Mouse (Mus musculus) cerebellum, adult 2 months (tissue): ENCODE data around the gene Zfp146. TPM values are rescaled to one million over a fixed set of nuclear protein-coding genes. Genes with fewer than 3 reads are reported as not detected.
"Not testable (repeated sequence)": the region's sequence is repeated elsewhere in the genome, so short reads cannot be mapped to it uniquely, and the experiment has no call there.

Experiments
- DNase-seq, 2 experiments: peaks; one replicate each; pipeline ENCODE4 v3.0.0; 2021
- H3K27ac ChIP-seq: fragments of 200-500 bp; 2 replicates; pipeline ENCODE4 v1.5.1; 2012; ENCODE audit warnings: low read length, control low read depth, inconsistent platforms; ENCODE audit not compliant: insufficient read depth
- H3K27me3 ChIP-seq: fragments of 200-500 bp; 2 replicates; pipeline ENCODE4 v1.6.1; 2012; ENCODE audit warnings: inconsistent platforms, mild to moderate bottlenecking, low read length, moderate library complexity; ENCODE audit not compliant: control insufficient read depth, insufficient read depth
- H3K4me1 ChIP-seq: fragments of 200-500 bp; 2 replicates; pipeline ENCODE4 v1.6.1; 2011; ENCODE audit warnings: low read length; ENCODE audit not compliant: control insufficient read depth, insufficient read depth
- H3K4me3 ChIP-seq: fragments of 200-500 bp; replicated peaks from 2 replicates; pipeline ENCODE3; 2011; ENCODE audit warnings: mild to moderate bottlenecking, low read depth, low read length, control low read depth; ENCODE audit not compliant: insufficient read depth
- CTCF ChIP-seq: fragments of 200-500 bp; IDR thresholded peaks from 2 replicates; pipeline ENCODE4 v1.5.1; 2011; ENCODE audit warnings: low read depth, mild to moderate bottlenecking, control low read depth, low read length, moderate library complexity, borderline replicate concordance; ENCODE audit not compliant: insufficient read depth
- POLR2A ChIP-seq: fragments of 200-500 bp; IDR thresholded peaks from 2 replicates; pipeline ENCODE4 v1.6.1; 2011; ENCODE audit warnings: low read length, control low read depth, borderline replicate concordance; ENCODE audit not compliant: insufficient read depth
- WGBS: fragments of 180-500 bp; shearing (Covaris S2); methylation state at CpG from one replicate; pipeline ENCODE4 v1.1.7; 2018; 5-methylcytosine and 5-hydroxymethylcytosine counted together
- polyA plus RNA-seq: library from polyadenylated mRNA; depleted of rRNA; stranded (reverse); fragments of >200 nt; gene quantifications from 2 replicates; pipeline ENCODE4 v1.2.3, GENCODE M21; 2012

Gene Zfp146
- polyA plus RNA-seq, 1 experiment = 38.0 TPM

- TF ChIP-seq CTCF = no peak
- TF ChIP-seq POLR2A = no peak
- Histone ChIP-seq H3K4me3 (no peak overlapping the region), H3K27me3 (no peaks in the 10 kb centered on the region), H3K4me1 (peaks cover 16% of the 10 kb centered on the region), H3K27ac (no peak overlapping the region)
- no peak for DNase-seq
- 43% methylated on average over 8 of the region's 8 CpGs for WGBS
Observed at GRCm38 (mm10) chr7:30204380-30204779, 34.8 kb upstream of the Zfp146 start.

- peaks cover 16% of the 10 kb centered on the region for H3K4me1 ChIP-seq
- DNase-seq = peak; percentile 69 to 89
- TF ChIP-seq POLR2A = no peak
- TF ChIP-seq CTCF = no peak
- no peak overlapping the region for H3K4me3 ChIP-seq
- 18% methylated on average over 11 of the region's 11 CpGs for WGBS
- peak overlapping the region; percentile 87 for H3K27ac ChIP-seq
- H3K27me3 ChIP-seq = no peaks in the 10 kb centered on the region
Observed at GRCm38 (mm10) chr7:30202895-30203690, 33.5 kb upstream of the Zfp146 start.

GRCm38 (mm10) chr7:30200661-30201060 lies 31.1 kb upstream of the Zfp146 start:
- 90% methylated on average over 5 of the region's 5 CpGs for WGBS
- H3K27ac ChIP-seq, H3K27me3 ChIP-seq, H3K4me3 ChIP-seq: not testable (repeated sequence)
- DNase-seq = peak in 1 of 2 experiments; percentile 4
- H3K4me1 ChIP-seq = peaks cover 27% of the 10 kb centered on the region

- Histone ChIP-seq H3K27ac (0 out of 2 replicates have a peak overlapping the region, but pooled peaks have one; percentile 18), H3K27me3 (no peaks in the 10 kb centered on the region), H3K4me1 (peaks cover 31% of the 10 kb centered on the region), H3K4me3 (no peak overlapping the region)
- peak in 1 of 2 experiments; percentile 12 for DNase-seq
- 40% methylated on average over 5 of the region's 5 CpGs for WGBS
- TF ChIP-seq CTCF (no peak), POLR2A (no peak)
Observed at GRCm38 (mm10) chr7:30200200-30200599, 30.6 kb upstream of the Zfp146 start.

- WGBS = 83% methylated on average over 18 of the region's 18 CpGs
Observed at GRCm38 (mm10) chr7:30199498-30200139, 30.1 kb upstream of the Zfp146 start.

GRCm38 (mm10) chr7:30198481-30198971 lies 29.0 kb upstream of the Zfp146 start, which contains the start of gene Capns1:
Capns1 (minus strand) TSS chr7:30198811.
- peak within 1 kb of the TSS; percentile 37; the same call in 1 of the 2 replicates for H3K27ac ChIP-seq
- H3K4me1 ChIP-seq = peaks cover 29% of the 10 kb centered on the region
- WGBS = 3% methylated on average over 8 of the region's 8 CpGs
- peak; percentile 67 to 76 for DNase-seq
- no peaks in the 10 kb centered on the region for H3K27me3 ChIP-seq
- H3K4me3 ChIP-seq = no peak within 1 kb of the TSS
- TF ChIP-seq POLR2A (no peak), CTCF (peak; percentile 85)

More at GRCm38 (mm10) chr7:30199498-30200139, 30.1 kb upstream of the Zfp146 start:
- Histone ChIP-seq H3K4me3 (no peak overlapping the region), H3K27me3 (no peaks in the 10 kb centered on the region), H3K27ac (no peak overlapping the region), H3K4me1 (peaks cover 29% of the 10 kb centered on the region)
- peak in 1 of 2 experiments; percentile 12 for DNase-seq
- TF ChIP-seq POLR2A (no peak), CTCF (no peak)

GRCm38 (mm10) chr7:30197592-30198129 lies 28.1 kb upstream of the Zfp146 start:
- TF ChIP-seq CTCF (no peak), POLR2A (no peak)
- Histone ChIP-seq H3K27me3 (no peaks in the 10 kb centered on the region), H3K4me3 (no peak overlapping the region), H3K27ac (peak overlapping the region; percentile 37), H3K4me1 (peaks cover 30% of the 10 kb centered on the region)
- WGBS = 27% methylated on average over 5 of the region's 5 CpGs
- DNase-seq = peak in 1 of 2 experiments; percentile 60
